Mouse (Mus musculus) brain, embryonic 14.5 days (tissue): ENCODE measurements around the gene Shank3.

Source experiments
- CTCF ChIP-seq: fragments of 200-500 bp; IDR thresholded peaks from 2 replicates; pipeline ENCODE4 v1.5.1; 2012; ENCODE audit warnings: inconsistent platforms, mild to moderate bottlenecking, moderate library complexity, borderline replicate concordance; ENCODE audit not compliant: insufficient read depth, insufficient read length; ENCODE audit errors: extremely low read depth
- POLR2A ChIP-seq: fragments of 200-500 bp; IDR thresholded peaks from 2 replicates; pipeline ENCODE4 v1.6.1; 2012; ENCODE audit warnings: mild to moderate bottlenecking, inconsistent platforms, borderline replicate concordance; ENCODE audit not compliant: poor library complexity, insufficient read depth, insufficient read length, severe bottlenecking; ENCODE audit errors: extremely low read depth

- TF ChIP-seq POLR2A (no peak), CTCF (no peak)
Observed at GRCm38 (mm10) chr15:89504838-89505237, 5.4 kb downstream of the Shank3 start.
